Mouse (Mus musculus): ENCODE measurements around the gene Brf1.
A peak's percentile ranks its signal among the peaks of the same experiment; 100 is the strongest.

The Brf1 gene

GRCm38 (mm10) chr12:113017429-113017984 is 17.0 kb upstream of the Brf1 start:
- no peak for DNase-seq

GRCm38 (mm10) chr12:113016976-113017375 is 16.5 kb upstream of the Brf1 start:
- no peak for DNase-seq

GRCm38 (mm10) chr12:113015956-113016355 is 15.5 kb upstream of the Brf1 start:
- DNase-seq, result peak; percentile 14

- peak; percentile 74 for DNase-seq
These were observed 14.4 kb upstream of the Brf1 start for GRCm38 (mm10) chr12:113014561-113015556.

- peak; percentile 94 for DNase-seq
These were observed 13.4 kb upstream of the Brf1 start, which contains the start of gene Pacs2 for GRCm38 (mm10) chr12:113013604-113014558. Gene Pacs2 (plus strand): TSS chr12:113014508.

- peak; percentile 70 for DNase-seq
These were observed 12.6 kb upstream of the Brf1 start for GRCm38 (mm10) chr12:113013021-113013491.

GRCm38 (mm10) chr12:113012443-113012842 is 11.9 kb upstream of the Brf1 start:
- no peak for DNase-seq

GRCm38 (mm10) chr12:113011702-113012360 is 11.3 kb upstream of the Brf1 start:
- DNase-seq, result peak; percentile 50

- peak; percentile 66 for DNase-seq
These were observed 4.5 kb upstream of the Brf1 start for GRCm38 (mm10) chr12:113004993-113005392.

- DNase-seq, result no peak
These were observed 3.5 kb upstream of the Brf1 start for GRCm38 (mm10) chr12:113004011-113004410.

GRCm38 (mm10) chr12:113002667-113003066 is 2.2 kb upstream of the Brf1 start:
- no peak for DNase-seq

- DNase-seq, result no peak
These were observed 600 bp upstream of the Brf1 start for GRCm38 (mm10) chr12:113001133-113001474.

GRCm38 (mm10) chr12:112999569-113000293 is 773 bp downstream of the Brf1 start:
- DNase-seq, result peak; percentile 81

- no peak for DNase-seq
These were observed 6.4 kb downstream of the Brf1 start for GRCm38 (mm10) chr12:112994153-112994552.

GRCm38 (mm10) chr12:112991444-112991843 is 9.1 kb downstream of the Brf1 start:
- DNase-seq, result no peak

- DNase-seq, result no peak
These were observed 9.6 kb downstream of the Brf1 start for GRCm38 (mm10) chr12:112990706-112991405.

- DNase-seq, result no peak
These were observed 12.6 kb downstream of the Brf1 start for GRCm38 (mm10) chr12:112987877-112988276.

GRCm38 (mm10) chr12:112985346-112985745 is 15.2 kb downstream of the Brf1 start:
- no peak for DNase-seq

GRCm38 (mm10) chr12:112982031-112982430 is 18.5 kb downstream of the Brf1 start:
- DNase-seq, result no peak

- DNase-seq, result peak; percentile 58
These were observed 23.3 kb downstream of the Brf1 start for GRCm38 (mm10) chr12:112977156-112977555.

All from cerebellum, adult 9-11 months (tissue).